Mouse (Mus musculus) frontal cortex, adult 2 months (tissue): ENCODE results near the gene Gm17087. TPM values are rescaled to one million over a fixed set of nuclear protein-coding genes. Genes with fewer than 3 reads are reported as not detected.
A peak's percentile ranks its signal among the peaks of the same experiment; 100 is the strongest.

Experiments used
- DNase-seq, 2 experiments: peaks; one replicate each; pipeline ENCODE4 v3.0.0; 2022; ENCODE audit warnings: low spot score in 1 of 2; ENCODE audit errors: extremely low spot score in 1 of 2
- polyA plus RNA-seq: library from polyadenylated mRNA; depleted of rRNA; stranded (reverse); fragments of >200 nt; gene quantifications from 2 replicates; pipeline ENCODE4 v1.2.3, GENCODE M21; 2012; rRNA removed

The Gm17087 gene
- polyA plus RNA-seq: not detected in 2 replicates

DNA sequence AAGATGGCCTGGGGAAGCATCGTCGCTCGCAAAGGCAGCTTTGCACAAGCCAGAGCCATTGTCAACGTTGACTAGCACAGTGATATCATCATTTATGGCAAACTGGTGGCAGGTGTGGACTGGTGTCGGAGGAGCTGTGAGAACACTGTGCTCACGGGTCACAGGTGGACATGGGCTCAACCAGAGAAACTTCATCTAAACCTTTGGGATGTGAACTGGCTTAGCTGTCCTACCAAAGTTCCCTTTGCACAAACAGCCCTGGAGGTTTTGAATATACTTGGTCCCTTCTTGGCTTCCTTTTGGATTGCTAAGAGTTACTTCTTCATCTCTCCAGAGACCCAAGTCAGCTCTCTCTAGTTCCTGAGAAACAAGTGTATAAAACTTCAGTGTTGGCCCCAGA lies at the start of gene Gm17087:
Gene Gm17087 (minus strand): TSS at position 101 of the 400 bp plus-strand sequence.
- no peak for DNase-seq

DNA sequence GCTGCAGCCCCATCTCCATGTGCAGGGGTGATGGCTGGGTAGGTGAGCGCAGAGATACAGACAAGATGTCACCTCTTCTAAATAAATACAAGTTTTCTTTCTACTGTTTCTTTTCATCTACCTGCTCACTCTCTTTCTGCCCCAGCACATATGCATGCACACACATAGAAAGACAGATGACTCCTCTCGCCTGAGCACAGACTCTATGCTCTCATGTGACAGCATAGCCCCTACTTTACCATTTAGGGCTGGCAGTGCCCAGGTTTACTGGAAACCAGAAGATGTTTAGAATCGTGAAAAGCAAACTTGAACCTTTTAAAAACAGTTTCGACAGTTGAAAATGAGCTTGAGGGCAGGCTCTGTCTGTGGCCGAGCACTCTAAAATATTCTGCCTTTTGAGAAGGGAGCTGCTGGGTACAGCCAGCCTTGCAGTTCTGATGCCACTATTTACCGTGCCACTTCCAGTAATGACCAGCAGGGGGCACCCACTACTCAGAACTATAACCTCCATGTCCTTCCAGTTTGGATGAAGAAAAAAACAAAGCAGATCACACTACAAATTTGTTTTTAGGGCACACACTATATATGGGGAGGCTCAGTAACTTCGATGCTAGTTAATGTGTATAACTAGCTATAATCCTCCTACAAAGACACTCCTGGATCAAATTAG lies 47.3 kb upstream of the Gm17087 start:
- peak; percentile 72 to 97 for DNase-seq

DNA sequence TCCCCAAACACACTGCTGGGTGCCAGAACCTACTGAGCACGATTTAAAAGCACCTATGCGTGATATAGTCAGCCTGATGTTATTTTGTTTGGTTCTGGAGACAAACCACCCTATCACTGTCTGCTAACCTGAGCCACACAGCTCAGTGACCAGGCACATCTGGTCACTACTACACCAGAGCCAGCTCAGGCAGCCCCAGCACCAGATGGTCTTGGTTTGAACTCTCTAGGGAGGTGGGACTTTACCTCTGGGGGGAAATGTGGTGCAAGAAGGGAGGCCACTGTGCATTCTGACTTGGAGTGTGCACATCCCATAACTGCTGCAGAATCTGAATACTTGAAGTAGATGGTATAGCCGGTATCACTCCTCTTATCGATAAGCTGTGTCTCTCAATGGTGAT lies 45.2 kb upstream of the Gm17087 start:
- no peak for DNase-seq

DNA sequence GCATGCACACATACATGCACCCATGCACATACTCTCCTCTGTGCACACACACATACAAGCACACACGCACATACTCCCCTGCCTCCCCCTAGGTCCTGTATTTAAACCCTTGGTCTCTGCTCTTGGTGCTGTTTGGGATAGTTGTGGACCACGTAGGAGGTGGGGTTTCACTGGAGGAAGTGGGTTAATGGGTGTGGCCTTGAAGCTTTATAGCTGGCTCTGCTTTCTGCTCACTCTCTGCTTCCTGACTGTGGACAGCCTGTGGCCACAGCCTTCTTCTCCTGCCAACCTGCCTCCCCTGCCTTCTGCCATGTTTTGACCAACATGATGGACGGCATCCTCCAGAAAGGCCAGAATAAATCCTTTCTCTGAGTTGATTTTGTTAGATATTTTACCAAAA lies 39.9 kb upstream of the Gm17087 start:
- DNase-seq: no peak

DNA sequence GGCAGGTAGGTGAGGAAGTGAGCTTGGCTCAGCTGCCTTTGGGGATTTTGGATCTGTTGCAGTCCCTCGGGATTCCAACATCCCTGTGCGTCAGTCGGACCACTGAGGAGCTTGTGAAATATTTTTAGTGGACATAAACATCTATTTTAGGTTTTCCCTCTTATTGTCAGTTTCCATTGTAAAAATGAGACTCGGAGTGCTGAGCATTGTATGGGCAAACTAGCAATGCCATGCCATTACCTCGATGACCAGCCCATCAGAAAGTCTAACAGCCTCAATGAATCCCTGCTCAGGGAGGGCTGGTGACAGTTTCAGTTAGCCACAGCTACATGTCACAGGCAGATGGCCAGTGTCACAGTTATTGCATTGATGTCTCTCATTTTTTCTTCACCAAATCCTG lies 39.2 kb upstream of the Gm17087 start:
- no peak for DNase-seq

DNA sequence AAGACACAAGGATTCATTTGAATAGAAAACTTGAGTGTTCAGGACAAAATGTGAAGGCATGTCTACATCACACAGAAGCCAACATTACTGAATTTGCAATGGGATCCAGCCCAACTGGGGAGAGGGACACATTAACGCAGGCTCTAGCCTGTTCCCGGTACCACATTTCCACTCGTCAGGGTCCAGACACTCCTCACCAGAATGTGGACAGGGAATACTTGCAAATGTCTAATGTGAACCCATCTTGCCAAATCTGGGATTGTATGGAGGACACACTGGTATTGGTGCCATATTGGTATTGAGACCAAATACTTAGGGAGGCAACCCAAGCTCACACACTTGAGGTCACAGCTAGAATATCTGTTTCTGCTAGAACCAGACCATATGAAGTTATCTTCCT lies 36.2 kb upstream of the Gm17087 start:
- no peak for DNase-seq

DNA sequence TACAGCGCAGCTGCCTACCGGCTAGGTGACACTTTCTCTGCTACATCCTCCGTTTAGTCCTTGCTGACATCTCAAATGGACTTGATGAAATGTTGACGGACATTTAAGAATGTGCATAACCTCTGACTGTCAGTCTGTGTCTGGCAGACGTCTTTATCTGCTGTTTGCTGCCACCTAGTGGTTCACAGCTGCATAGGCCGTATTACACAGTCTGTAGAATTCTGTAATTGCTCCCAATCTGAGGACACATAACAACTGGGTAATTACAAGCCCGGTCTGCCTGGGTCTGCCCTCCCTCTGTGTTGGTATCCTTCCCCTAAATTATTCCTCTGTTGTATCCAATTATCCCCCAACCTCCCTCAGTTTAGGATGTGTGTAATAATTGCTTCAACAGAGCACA lies 31.0 kb upstream of the Gm17087 start:
- peak; percentile 62 to 86 for DNase-seq

DNA sequence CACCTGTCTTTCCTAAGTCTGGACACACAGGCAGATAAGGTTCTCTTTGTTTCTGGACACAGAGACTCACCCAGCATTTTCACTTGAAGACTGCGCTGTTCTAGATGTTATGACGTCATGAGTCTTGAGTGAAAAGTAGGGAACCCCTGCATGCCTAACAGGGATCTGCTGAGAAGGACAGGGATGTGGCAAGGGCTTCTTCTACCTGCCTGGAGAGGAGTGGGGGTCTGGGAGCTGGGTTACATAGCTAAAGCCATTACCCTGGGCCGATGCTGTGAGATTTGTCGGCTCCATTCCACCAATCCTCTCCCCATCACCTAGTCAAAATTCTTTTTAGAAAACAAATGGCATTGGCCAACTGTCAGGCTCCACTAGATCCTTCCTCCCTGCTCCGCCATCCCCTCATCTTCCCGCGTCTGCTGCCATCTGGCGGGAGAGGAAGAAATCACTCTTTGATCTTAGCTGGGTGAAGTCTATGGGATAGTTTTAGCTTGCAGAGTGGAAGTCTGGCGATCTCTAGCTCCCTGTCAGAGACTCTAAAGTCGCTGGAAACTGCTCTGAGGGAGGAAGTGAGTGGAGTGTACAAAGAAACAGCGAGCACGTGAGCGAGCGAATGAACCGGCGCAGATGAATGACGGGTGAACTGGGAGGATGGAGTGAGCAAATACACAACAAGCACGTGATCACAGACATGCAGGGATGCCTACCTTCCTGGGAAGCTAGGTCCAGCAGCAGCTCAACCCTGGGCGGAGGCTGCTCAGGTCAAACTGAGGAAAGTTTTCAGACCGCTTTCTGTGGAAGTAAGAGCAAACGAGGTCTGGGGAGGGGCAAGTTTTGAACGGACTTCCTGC lies 25.9 kb upstream of the Gm17087 start:
- peak; percentile 22 to 89 for DNase-seq

DNA sequence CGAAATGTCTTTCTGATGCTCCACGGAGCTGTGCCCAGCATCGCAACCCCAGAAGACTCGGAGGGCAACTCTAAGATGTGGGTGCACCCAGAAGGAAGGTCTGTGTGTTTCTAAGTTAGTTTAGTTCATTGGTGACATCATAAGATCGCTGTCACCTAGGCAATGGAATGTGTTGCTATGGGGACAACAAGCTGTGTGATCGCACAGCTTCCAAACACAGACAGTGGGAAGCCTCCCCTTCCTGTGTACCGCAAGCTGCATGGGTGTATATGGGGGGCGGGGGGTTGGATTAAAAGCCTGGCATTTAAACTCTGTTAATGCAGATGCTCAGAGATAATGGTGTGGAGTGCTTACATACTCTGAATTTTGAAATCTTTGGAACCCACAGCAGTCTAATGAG lies 14.8 kb upstream of the Gm17087 start:
- DNase-seq: peak in 1 of 2 experiments; percentile 54

DNA sequence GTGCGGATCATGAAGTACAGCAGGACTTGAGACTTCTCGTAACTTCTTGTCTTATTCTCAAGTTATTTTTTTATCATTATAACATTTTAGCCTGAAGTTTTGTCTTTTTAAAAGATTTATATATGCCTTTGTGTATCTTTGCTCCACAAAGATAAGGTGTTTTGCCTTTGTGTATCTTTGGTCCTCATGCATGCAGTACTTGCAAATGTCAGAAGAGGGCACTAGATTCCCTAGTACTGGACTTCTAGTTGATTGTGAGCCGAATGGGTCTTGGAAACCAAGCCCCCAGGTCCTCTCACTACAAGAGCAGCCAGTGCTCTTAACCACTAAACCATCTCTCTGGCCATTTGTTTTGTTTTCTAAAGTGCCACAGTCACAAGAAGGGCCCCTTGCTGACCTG lies 13.6 kb upstream of the Gm17087 start:
- DNase-seq: peak in 1 of 2 experiments; percentile 69

DNA sequence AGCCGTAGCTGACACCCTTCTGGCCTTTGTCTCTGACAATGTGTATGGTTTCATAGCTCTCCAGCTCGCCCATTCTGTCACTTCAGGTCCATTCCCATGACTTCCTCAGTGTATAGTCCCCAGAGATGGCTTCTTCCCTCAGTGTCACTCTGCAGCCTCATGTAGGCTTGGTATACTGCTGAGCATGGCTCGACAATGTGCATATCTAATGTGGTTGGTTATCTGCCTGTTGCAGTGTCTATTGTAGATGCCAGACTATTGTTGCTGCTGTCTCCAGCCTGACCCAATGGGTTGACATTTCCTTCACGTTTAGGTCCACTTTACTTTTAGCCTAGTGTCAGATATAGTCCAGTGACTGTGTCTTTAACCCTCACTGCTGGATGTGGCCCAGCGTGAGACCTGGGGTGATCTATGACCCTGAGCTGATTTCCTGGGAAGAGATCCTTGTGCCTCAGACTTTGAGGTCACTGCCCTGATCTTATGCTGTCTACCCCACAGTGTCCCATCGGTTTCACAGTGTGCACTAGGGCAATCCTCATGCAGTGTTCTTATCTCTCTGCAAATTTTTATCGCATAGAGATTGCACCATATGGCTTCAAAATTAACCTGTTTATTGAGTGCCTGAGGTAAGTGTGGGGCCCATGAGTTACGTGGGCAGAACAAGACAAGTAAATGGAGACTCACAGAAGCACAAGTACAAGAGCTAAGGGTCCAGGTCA lies 7.0 kb upstream of the Gm17087 start:
- no peak for DNase-seq

DNA sequence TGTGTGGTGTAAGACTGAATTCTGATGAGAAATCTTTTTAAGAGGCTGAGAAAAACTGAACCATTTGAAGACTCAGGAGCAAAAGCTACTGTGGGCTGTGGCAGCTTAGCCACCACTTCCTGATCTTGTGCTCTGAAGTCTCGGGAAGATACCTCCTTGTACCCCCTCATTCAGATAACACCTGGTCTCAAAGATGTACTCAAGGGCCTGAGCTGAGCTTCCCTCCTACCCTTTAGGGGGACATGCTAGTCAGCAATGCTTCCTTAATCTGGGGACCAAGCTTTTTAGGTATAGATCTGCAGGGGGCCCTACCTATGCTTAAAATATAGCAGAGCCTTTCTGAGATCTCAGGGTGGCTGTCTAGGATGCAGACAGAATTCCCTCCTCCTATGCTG lies 3.9 kb downstream of the Gm17087 start:
- no peak for DNase-seq

DNA sequence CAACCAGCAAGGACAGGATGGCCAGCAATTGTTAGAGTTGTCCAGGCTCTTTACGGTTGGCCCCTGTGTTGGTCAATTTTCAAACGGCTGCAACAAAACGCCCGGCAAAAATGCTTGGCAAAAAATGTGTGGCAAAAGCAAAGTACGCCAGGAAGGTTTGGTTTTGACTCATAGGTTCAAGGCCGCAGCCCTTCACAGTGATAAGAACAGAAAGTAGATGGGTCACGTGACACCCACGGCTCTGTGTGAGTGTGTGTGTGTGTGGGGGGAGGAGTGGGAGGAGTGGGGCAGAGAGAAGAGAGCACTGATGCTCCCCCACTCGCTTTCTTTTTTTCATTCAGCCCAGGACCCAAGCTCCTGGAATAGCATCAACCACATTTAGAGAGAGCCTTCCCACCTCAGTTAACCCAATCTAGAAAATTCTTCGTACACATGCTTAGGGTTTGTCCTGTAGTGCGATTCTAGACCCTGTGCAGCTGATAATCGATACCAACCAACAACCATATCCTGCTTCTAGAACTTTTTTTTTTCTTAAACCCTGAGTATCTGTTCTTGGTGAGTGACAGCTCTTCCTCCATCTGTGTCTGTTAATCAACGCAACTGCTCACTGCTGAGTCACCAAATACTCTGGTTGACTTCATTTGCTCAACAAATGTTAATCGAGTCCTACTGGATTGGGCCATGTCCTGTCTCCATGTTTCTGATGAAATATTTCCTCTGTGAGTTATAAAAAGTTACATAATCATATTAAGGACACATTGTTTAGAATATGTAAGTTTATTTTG lies 4.5 kb downstream of the Gm17087 start:
- no peak for DNase-seq

DNA sequence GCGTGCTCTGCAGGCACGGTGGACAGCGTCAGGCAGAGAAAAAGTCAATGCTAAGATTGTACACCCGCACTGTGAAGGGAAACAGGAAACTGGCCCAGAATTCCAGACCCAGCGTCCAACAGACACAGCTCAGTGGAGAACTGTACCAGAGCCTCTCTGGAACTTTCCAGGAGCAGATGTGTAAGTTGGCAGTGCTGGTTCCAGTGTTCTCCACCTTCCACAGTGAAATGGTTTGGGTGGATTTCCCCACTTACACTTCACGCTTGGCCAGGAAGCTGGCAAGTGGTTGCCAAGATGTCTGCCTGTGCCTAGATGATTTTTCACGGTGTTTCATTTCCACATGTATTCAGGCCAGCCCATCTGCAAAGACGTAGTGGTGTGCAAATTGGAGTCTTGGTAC lies 8.8 kb downstream of the Gm17087 start:
- DNase-seq: no peak

DNA sequence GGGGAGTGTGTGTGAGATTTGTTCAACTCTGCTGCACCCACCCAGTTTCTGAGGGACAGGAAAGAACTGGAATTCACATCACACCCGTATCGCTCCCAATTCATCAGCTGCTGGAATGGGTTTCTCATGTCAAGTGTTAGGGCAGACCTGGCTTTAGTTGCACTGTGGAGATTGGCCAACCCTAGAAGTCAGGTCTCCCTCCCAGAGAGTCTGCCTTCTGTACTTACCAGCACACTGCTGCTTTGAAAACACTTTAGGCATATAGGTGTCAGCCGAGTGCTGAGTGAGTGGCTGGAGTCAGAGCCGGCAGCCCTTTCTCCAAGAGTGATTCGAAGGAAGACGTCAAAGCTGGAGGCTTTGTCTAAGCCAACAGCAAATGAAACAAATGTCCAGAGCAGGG lies 10.5 kb downstream of the Gm17087 start:
- DNase-seq: no peak

DNA sequence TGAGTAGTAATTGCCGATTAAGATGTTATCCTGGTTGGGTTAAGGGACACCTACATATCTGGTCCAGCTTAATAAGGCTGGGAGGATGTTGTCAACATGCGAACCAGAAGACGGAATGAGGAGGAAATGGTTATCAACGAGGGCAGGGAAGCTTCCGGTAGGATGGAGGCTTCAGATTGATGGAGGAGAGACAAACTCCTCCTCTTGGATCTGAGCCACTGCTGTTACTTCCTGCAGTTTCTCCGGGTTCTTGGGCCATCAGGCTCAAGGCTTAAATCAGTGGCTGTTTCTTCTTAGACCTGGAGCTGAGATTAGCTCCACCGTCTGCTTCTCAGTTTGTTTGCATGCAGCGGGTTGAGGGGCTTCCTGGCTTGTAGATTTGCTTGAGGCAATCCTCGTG lies 11.0 kb downstream of the Gm17087 start:
- DNase-seq: no peak

DNA sequence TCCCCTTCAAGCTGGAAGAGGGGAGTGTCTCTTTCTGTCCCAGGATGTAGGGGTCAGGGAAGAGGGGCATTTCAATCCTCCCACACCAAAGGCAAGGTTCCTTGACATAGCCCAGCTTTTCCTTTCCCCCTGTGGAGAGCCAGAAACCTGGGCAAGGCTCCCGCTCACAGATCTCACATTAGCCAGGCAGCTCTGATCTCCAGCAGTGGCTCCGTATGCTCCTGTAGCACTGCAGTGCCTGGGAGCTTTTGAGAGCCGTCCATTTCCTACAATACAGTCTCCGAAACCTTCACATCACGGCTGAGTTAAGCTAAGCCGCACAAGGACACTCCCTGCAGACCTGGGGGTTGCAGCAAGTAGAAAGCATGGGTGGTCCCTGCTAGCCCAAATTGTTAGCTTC lies 12.5 kb downstream of the Gm17087 start:
- DNase-seq: no peak

DNA sequence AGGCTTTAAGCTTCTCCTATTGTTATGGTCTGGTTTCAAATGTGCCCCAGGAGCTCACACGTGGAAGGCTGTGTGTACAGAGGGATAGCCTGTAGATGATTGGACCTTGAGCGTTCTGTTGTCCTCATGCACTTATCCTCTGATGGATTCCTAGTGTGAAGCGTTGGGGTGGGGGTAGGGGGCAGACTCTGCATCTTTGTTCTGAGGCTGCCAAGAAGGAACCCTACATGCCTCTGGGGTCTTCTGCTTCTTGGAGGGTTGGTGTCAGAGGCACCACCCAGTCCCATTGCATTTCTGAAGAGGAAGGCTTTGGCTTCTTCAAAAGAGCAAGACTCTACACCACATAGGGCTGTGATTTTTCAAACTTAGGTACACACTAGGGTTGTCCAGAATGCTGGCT lies 13.1 kb downstream of the Gm17087 start:
- DNase-seq: no peak

DNA sequence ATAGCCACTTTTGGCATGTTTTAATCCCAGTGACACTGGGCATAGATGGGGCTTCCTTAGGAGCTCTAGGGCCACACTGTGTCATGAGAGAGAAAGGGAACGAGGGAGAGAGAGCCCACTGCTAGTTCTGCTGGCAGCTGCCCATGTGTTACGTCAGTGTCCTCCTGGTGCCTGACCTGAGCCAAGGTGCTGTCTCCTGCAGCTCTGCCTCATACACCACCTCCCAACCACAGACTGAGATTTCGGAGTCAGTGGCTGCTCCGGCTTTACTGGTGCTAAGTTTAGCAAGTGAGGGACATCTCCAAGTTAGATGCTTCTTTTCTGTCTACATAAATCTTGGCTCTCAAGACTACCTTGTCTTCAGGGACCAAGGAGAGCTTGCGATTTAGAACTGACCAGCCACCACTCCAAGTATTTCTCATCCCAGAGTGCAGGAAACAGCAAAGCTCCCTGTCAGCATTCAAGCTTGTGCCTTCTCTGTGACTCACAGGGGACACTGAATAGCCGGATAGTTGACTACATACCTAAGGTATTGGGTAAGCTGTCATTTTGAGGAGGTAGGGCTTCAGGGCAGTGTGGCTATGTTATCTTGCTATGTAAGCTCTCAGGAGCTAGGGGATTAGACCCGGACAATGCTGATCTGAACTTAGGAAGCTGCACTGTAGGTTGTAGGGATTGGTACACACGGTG lies 14.3 kb downstream of the Gm17087 start:
- no peak for DNase-seq

DNA sequence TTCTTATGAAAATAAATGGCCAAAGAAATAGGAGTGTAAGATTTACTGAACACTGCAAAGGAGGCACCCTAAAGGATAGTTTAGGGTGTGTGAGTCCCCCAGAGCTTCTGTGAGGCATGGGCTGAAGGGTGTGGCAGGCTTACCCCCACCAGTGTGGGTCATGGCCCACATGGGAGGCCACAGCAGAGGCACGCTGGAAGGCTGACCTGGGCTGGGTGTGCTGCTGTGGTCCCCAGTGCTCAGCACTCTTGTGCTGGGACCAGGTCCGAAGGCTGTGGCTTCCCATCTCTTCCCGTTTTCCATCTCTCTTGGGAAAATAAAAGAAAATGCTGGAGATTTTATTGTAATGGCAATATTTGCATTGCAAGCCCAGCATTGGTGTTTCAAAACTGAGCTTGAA lies 15.1 kb downstream of the Gm17087 start:
- no peak for DNase-seq
